Mouse (Mus musculus) embryonic facial prominence, embryonic 14.5 days (tissue): Measurements from ENCODE around the gene Defa20. TPM values are rescaled to one million over a fixed set of nuclear protein-coding genes. Genes with fewer than 3 reads are reported as not detected.
"Not testable (repeated sequence)": the region's sequence is repeated elsewhere in the genome, so short reads cannot be mapped to it uniquely, and the experiment has no call there.

Experiments used
- ATAC-seq: fragments of 200-750 bp; cut with Nextera tagmentation; 2 replicates; pipeline ENCODE4 v1.8.0; 2017; ENCODE audit warnings: low read depth, moderate number of reproducible peaks, moderate TSS enrichment
- DNase-seq: peaks from one replicate; pipeline ENCODE4 v3.0.0-alpha.2; 2015; ENCODE audit warnings: low spot score
- H3K27ac ChIP-seq: fragments of 300-500 bp; sonication (generic); replicated peaks from 2 replicates; pipeline ENCODE4 v1.5.1; 2014; ENCODE audit warnings: low read depth, mild to moderate bottlenecking, low read length, moderate library complexity
- H3K27me3 ChIP-seq: fragments of 300-500 bp; sonication (generic); replicated peaks from 2 replicates; pipeline ENCODE4 v1.6.1; 2014; ENCODE audit warnings: low read length; ENCODE audit not compliant: control insufficient read depth, insufficient read depth
- H3K36me3 ChIP-seq: fragments of 300-500 bp; sonication (generic); 2 replicates; pipeline ENCODE4 v1.6.1; 2014; ENCODE audit warnings: low read length, mixed read lengths; ENCODE audit not compliant: control insufficient read depth, insufficient read depth
- H3K4me1 ChIP-seq: fragments of 300-500 bp; sonication (generic); 2 replicates; pipeline ENCODE4 v1.6.1; 2014; ENCODE audit warnings: antibody characterized with exemption, low read length; ENCODE audit not compliant: control insufficient read depth, insufficient read depth
- H3K4me2 ChIP-seq: fragments of 300-500 bp; sonication (generic); 2 replicates; pipeline ENCODE4 v1.6.1; 2014; ENCODE audit warnings: low read depth, mild to moderate bottlenecking, low read length, moderate library complexity, mixed read lengths
- H3K4me3 ChIP-seq: fragments of 300-500 bp; sonication (generic); 2 replicates; pipeline ENCODE4 v1.5.1; 2014; ENCODE audit warnings: low read depth, mild to moderate bottlenecking, low read length
- H3K9ac ChIP-seq: fragments of 300-500 bp; sonication (generic); 2 replicates; pipeline ENCODE4 v1.6.1; 2014; ENCODE audit warnings: low read depth, mild to moderate bottlenecking, low read length, moderate library complexity, mixed read lengths
- H3K9me3 ChIP-seq: fragments of 300-500 bp; sonication (generic); 2 replicates; pipeline ENCODE4 v1.6.1; 2016; ENCODE audit warnings: low read length; ENCODE audit not compliant: control insufficient read depth
- WGBS: fragments of 180-500 bp; shearing (Covaris S2); extraction: QIAGEN DNeasy Blood & Tissue Kit; methylation state at CpG from one replicate; pipeline ENCODE4 v1.1.7; 2014; 5-methylcytosine and 5-hydroxymethylcytosine counted together
- polyA plus RNA-seq: library from polyadenylated mRNA; unstranded; fragments of >200 nt; fragmentation: Nextera tagmentation; extraction: Ambion mirVana; gene quantifications from 2 replicates; pipeline ENCODE4 v1.2.1, GENCODE M21; 2014

Gene Defa20
- polyA plus RNA-seq: not detected in 2 replicates

DNA sequence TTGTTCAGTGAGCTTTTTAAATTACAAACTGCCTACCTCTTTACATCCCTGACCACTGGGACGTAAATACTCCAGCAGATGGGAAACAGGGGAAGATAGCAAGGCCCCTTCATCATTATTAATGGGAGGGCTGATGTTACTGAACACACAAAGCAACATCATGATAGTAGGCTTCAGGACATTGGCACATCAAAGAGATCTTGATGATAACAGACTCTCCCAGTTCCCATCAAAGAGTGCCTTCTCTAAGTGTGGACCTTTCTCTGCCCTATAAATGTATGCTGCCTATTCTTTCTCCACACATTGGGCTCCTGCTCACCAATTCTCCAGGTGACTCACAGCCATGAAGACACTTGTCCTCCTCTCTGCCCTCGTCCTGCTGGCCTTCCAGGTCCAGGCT, at the start of gene Defa20:
TSS of gene Defa20 (plus strand) at position 301 of the 400 bp plus-strand sequence.
- not testable (repeated sequence) for H3K4me1 ChIP-seq, H3K4me3 ChIP-seq, DNase-seq, ATAC-seq, H3K9ac ChIP-seq, H3K36me3 ChIP-seq, H3K27ac ChIP-seq, H3K4me2 ChIP-seq, H3K9me3 ChIP-seq, H3K27me3 ChIP-seq
- WGBS: no CpG with 5 or more reads among the region's 2 CpGs

DNA sequence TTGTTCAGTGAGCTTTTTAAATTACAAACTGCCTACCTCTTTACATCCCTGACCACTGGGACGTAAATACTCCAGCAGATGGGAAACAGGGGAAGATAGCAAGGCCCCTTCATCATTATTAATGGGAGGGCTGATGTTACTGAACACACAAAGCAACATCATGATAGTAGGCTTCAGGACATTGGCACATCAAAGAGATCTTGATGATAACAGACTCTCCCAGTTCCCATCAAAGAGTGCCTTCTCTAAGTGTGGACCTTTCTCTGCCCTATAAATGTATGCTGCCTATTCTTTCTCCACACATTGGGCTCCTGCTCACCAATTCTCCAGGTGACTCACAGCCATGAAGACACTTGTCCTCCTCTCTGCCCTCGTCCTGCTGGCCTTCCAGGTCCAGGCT, 19.7 kb downstream of the Defa20 start, which contains the start of gene Defa32:
TSS of gene Defa32 (plus strand) at position 301 of the 400 bp plus-strand sequence.
- H3K27ac ChIP-seq, DNase-seq, H3K9me3 ChIP-seq, H3K36me3 ChIP-seq, H3K4me1 ChIP-seq, H3K9ac ChIP-seq, H3K27me3 ChIP-seq, ATAC-seq, H3K4me3 ChIP-seq, H3K4me2 ChIP-seq: not testable (repeated sequence)
- no CpG with 5 or more reads among the region's 2 CpGs for WGBS

Other genes starting within 250 kb of the Defa20 start
- not detected in 2 replicates for gene Defa27, start 193.7 kb upstream of the Defa20 start, polyA plus RNA-seq
- gene Defa29, start 182.2 kb upstream of the Defa20 start, polyA plus RNA-seq: not detected in 2 replicates
- not detected in 2 replicates for gene Defa2, start 130.7 kb upstream of the Defa20 start, polyA plus RNA-seq
- gene Defa33, start 117.4 kb upstream of the Defa20 start, polyA plus RNA-seq: not detected in 2 replicates
- not detected in 2 replicates for gene Defa36, start 81.8 kb upstream of the Defa20 start, polyA plus RNA-seq
- gene Gm7849, start 52.7 kb upstream of the Defa20 start, polyA plus RNA-seq: not detected in 2 replicates
- not detected in 2 replicates for gene Defa32, start 19.8 kb downstream of the Defa20 start, polyA plus RNA-seq
- gene Defa37, start 56.1 kb downstream of the Defa20 start, polyA plus RNA-seq: not detected in 2 replicates
- not detected in 2 replicates for gene Defa28, start 73.7 kb downstream of the Defa20 start, polyA plus RNA-seq
- not detected in 2 replicates for gene Gm7861, start 85.2 kb downstream of the Defa20 start, polyA plus RNA-seq
- gene Defa26, start 108.9 kb downstream of the Defa20 start, polyA plus RNA-seq: not detected in 2 replicates
- gene Defa17, start 146.5 kb downstream of the Defa20 start, polyA plus RNA-seq: not detected in 2 replicates
- gene Defa34, start 156.5 kb downstream of the Defa20 start, polyA plus RNA-seq: not detected in 2 replicates
- not detected in 2 replicates for gene AY761184, start 194.4 kb downstream of the Defa20 start, polyA plus RNA-seq
- gene Defa24, start 225.2 kb downstream of the Defa20 start, polyA plus RNA-seq: not detected in 2 replicates